Mouse (Mus musculus): ENCODE measurements around the gene Ptprd. TPM values are rescaled to one million over a fixed set of nuclear protein-coding genes. Genes with fewer than 3 reads are reported as not detected.

Gene Ptprd
- polyA plus RNA-seq, 1 experiment: 1.2 TPM

GRCm38 (mm10) chr4:77648911-77649310, 562.9 kb downstream of the Ptprd start:
- TF ChIP-seq CEBPB (IDR thresholded peaks at IDR 0.05; ENCODE audit: low read depth) (no peak), USF1 (IDR thresholded peaks at IDR 0.05; ENCODE audit: low read depth) (no peak), CTCF (IDR thresholded peaks at IDR 0.05; ENCODE audit: control insufficient read depth, insufficient read depth, insufficient read length) (no peak), MYOD1 (IDR thresholded peaks at IDR 0.05; ENCODE audit: control insufficient read depth, insufficient read length, low read depth) (no peak), MAX (IDR thresholded peaks at IDR 0.05) (no peak), MYOG (IDR thresholded peaks at IDR 0.05; ENCODE audit: control insufficient read depth, extremely low read depth, insufficient read length) (no peak), FOSL1 (IDR thresholded peaks at IDR 0.05; ENCODE audit: insufficient read depth, low read length, poor library complexity, severe bottlenecking) (no peak)
- no peaks in the 10 kb centered on the region for H3K27me3 ChIP-seq (ENCODE audit: control insufficient read depth, insufficient read depth, insufficient read length)

GRCm38 (mm10) chr4:77647451-77648137, 564.2 kb downstream of the Ptprd start:
- TF ChIP-seq FOSL1 (IDR thresholded peaks at IDR 0.05; ENCODE audit: insufficient read depth, low read length, poor library complexity, severe bottlenecking) (no peak), MAX (IDR thresholded peaks at IDR 0.05) (no peak), CEBPB (IDR thresholded peaks at IDR 0.05; ENCODE audit: low read depth) (no peak), MYOG (IDR thresholded peaks at IDR 0.05; ENCODE audit: control insufficient read depth, extremely low read depth, insufficient read length) (no peak), CTCF (IDR thresholded peaks at IDR 0.05; ENCODE audit: control insufficient read depth, insufficient read depth, insufficient read length) (no peak), MYOD1 (IDR thresholded peaks at IDR 0.05; ENCODE audit: control insufficient read depth, insufficient read length, low read depth) (no peak), USF1 (IDR thresholded peaks at IDR 0.05; ENCODE audit: low read depth) (no peak)
- Histone ChIP-seq H3K27me3 (ENCODE audit: control insufficient read depth, insufficient read depth, insufficient read length) (no peaks in the 10 kb centered on the region), H3K79me2 (ENCODE audit: control insufficient read depth, insufficient read depth) (no peaks in the 10 kb centered on the region), H3ac (ENCODE audit: control insufficient read depth, insufficient read length, low read depth) (no peak overlapping the region), H3K79me3 (ENCODE audit: low read depth) (no peaks in the 10 kb centered on the region), H3K36me3 (ENCODE audit: control insufficient read depth, insufficient read depth) (no peaks in the 10 kb centered on the region), H3K4me3 (ENCODE audit: insufficient read depth, poor library complexity, severe bottlenecking) (no peak overlapping the region)

More at GRCm38 (mm10) chr4:77648911-77649310, 562.9 kb downstream of the Ptprd start:
- Histone ChIP-seq H3K79me2 (ENCODE audit: control insufficient read depth, insufficient read depth) (no peaks in the 10 kb centered on the region), H3ac (ENCODE audit: control insufficient read depth, insufficient read length, low read depth) (no peak overlapping the region), H3K79me3 (ENCODE audit: low read depth) (no peaks in the 10 kb centered on the region), H3K36me3 (ENCODE audit: control insufficient read depth, insufficient read depth) (no peaks in the 10 kb centered on the region), H3K4me3 (ENCODE audit: insufficient read depth, poor library complexity, severe bottlenecking) (no peak overlapping the region)

GRCm38 (mm10) chr4:77644435-77644834, 567.3 kb downstream of the Ptprd start:
- no peaks in the 10 kb centered on the region for H3K36me3 ChIP-seq (ENCODE audit: control insufficient read depth, insufficient read depth)
- no peak overlapping the region for H3ac ChIP-seq (ENCODE audit: control insufficient read depth, insufficient read length, low read depth)
- no peaks in the 10 kb centered on the region for H3K79me3 ChIP-seq (ENCODE audit: low read depth)
- H3K79me2 ChIP-seq (ENCODE audit: control insufficient read depth, insufficient read depth): no peaks in the 10 kb centered on the region
- no peaks in the 10 kb centered on the region for H3K27me3 ChIP-seq (ENCODE audit: control insufficient read depth, insufficient read depth, insufficient read length)
- TF ChIP-seq MYOG (IDR thresholded peaks at IDR 0.05; ENCODE audit: control insufficient read depth, extremely low read depth, insufficient read length) (no peak), MAX (IDR thresholded peaks at IDR 0.05) (no peak), USF1 (IDR thresholded peaks at IDR 0.05; ENCODE audit: low read depth) (no peak), CEBPB (IDR thresholded peaks at IDR 0.05; ENCODE audit: low read depth) (no peak), MYOD1 (IDR thresholded peaks at IDR 0.05; ENCODE audit: control insufficient read depth, insufficient read length, low read depth) (no peak), CTCF (IDR thresholded peaks at IDR 0.05; ENCODE audit: control insufficient read depth, insufficient read depth, insufficient read length) (no peak), FOSL1 (IDR thresholded peaks at IDR 0.05; ENCODE audit: insufficient read depth, low read length, poor library complexity, severe bottlenecking) (no peak)
- no peak overlapping the region for H3K4me3 ChIP-seq (ENCODE audit: insufficient read depth, poor library complexity, severe bottlenecking)

- H3K79me2 ChIP-seq (ENCODE audit: control insufficient read depth, insufficient read depth): no peaks in the 10 kb centered on the region
- TF ChIP-seq MYOD1 (IDR thresholded peaks at IDR 0.05; ENCODE audit: control insufficient read depth, insufficient read length, low read depth) (no peak), CTCF (IDR thresholded peaks at IDR 0.05; ENCODE audit: control insufficient read depth, insufficient read depth, insufficient read length) (no peak), FOSL1 (IDR thresholded peaks at IDR 0.05; ENCODE audit: insufficient read depth, low read length, poor library complexity, severe bottlenecking) (no peak), CEBPB (IDR thresholded peaks at IDR 0.05; ENCODE audit: low read depth) (no peak), USF1 (IDR thresholded peaks at IDR 0.05; ENCODE audit: low read depth) (no peak), MAX (IDR thresholded peaks at IDR 0.05) (no peak), MYOG (IDR thresholded peaks at IDR 0.05; ENCODE audit: control insufficient read depth, extremely low read depth, insufficient read length) (no peak)
- no peaks in the 10 kb centered on the region for H3K79me3 ChIP-seq (ENCODE audit: low read depth)
- no peak overlapping the region for H3ac ChIP-seq (ENCODE audit: control insufficient read depth, insufficient read length, low read depth)
- no peaks in the 10 kb centered on the region for H3K36me3 ChIP-seq (ENCODE audit: control insufficient read depth, insufficient read depth)
- no peak overlapping the region for H3K4me3 ChIP-seq (ENCODE audit: insufficient read depth, poor library complexity, severe bottlenecking)
- H3K27me3 ChIP-seq (ENCODE audit: control insufficient read depth, insufficient read depth, insufficient read length): no peaks in the 10 kb centered on the region
These were observed 571.7 kb downstream of the Ptprd start for GRCm38 (mm10) chr4:77640022-77640421.

- Histone ChIP-seq H3K36me3 (ENCODE audit: control insufficient read depth, insufficient read depth) (no peaks in the 10 kb centered on the region), H3ac (ENCODE audit: control insufficient read depth, insufficient read length, low read depth) (no peak overlapping the region), H3K27me3 (ENCODE audit: control insufficient read depth, insufficient read depth, insufficient read length) (no peaks in the 10 kb centered on the region), H3K4me3 (ENCODE audit: insufficient read depth, poor library complexity, severe bottlenecking) (no peak overlapping the region), H3K79me2 (ENCODE audit: control insufficient read depth, insufficient read depth) (no peaks in the 10 kb centered on the region), H3K79me3 (ENCODE audit: low read depth) (no peaks in the 10 kb centered on the region)
- TF ChIP-seq FOSL1 (IDR thresholded peaks at IDR 0.05; ENCODE audit: insufficient read depth, low read length, poor library complexity, severe bottlenecking): no peak
- TF ChIP-seq CEBPB (IDR thresholded peaks at IDR 0.05; ENCODE audit: low read depth): no peak
- TF ChIP-seq MAX (IDR thresholded peaks at IDR 0.05): no peak
- TF ChIP-seq MYOD1 (IDR thresholded peaks at IDR 0.05; ENCODE audit: control insufficient read depth, insufficient read length, low read depth): no peak
- TF ChIP-seq USF1 (IDR thresholded peaks at IDR 0.05; ENCODE audit: low read depth): no peak
- no peak for TF ChIP-seq MYOG (IDR thresholded peaks at IDR 0.05; ENCODE audit: control insufficient read depth, extremely low read depth, insufficient read length)
- TF ChIP-seq CTCF (IDR thresholded peaks at IDR 0.05; ENCODE audit: control insufficient read depth, insufficient read depth, insufficient read length): no peak
These were observed 598.6 kb downstream of the Ptprd start for GRCm38 (mm10) chr4:77613129-77613528.
